Mouse (Mus musculus) spleen, postnatal 4 days (tissue): ENCODE measurements around the gene Hdac9.
"Not testable (repeated sequence)": the region's sequence is repeated elsewhere in the genome, so short reads cannot be mapped to it uniquely, and the experiment has no call there.

Source experiments
- DNase-seq, 2 experiments: peaks; one replicate each; pipeline ENCODE4 v3.0.0; 2022; ENCODE audit warnings: low spot score in 2 of 2

The Hdac9 gene

DNA sequence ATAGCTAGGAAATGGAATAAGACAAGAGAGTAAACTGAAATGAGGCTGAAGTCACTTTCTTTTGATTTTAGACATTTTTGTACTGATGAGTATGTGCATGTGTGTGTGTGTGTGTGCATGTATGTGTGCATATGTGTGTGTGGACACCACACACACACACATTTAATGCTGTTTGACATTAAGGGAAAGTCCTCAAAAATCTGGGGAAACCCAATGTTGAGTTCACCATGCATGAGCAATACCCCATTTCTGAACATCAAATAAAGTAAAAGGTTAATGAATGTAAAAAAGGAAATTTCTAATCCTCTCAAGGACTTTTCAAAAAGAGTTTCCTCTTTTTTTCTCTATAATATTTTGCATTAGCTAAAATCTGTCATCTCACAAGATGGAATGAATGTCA is 427.3 kb downstream of the Hdac9 start:
- DNase-seq, result no peak

DNA sequence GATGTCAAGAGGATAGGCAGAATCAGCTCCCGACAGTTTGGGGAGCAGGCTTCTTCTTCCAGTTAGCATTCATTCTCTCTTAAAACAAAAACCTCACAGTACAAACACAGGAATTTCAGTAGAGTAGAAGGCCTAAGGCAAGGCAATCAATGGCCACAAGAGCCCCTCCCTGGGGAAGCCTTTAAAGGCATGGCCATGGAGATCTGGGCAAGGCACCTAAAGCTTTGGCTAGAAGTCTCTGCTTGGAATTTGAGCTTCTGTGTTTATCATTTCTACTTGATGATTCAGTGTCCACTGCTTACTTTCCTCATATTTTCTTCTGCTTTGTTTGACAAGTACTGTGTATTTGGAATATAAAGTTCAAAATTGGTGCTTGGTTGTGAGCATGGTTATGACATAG is 429.2 kb downstream of the Hdac9 start:
- DNase-seq, result no peak

DNA sequence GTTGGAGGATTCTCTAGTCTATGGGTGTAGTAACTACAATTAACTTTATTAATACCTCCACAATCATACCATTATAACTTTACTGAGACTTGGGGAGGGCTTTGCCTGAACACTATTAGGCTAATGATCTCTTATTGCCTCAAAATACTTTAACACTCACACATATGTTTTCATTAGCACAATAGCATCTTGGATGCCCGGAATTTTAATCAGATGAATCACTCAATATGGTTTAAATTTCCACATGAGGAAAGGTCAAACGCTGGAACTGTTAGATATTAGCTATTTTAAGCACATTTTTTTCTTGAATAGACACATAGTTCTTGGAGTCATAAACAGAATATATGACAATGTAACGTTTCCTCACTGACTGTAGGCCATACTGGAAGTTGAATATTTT is 429.9 kb downstream of the Hdac9 start:
- no peak for DNase-seq

DNA sequence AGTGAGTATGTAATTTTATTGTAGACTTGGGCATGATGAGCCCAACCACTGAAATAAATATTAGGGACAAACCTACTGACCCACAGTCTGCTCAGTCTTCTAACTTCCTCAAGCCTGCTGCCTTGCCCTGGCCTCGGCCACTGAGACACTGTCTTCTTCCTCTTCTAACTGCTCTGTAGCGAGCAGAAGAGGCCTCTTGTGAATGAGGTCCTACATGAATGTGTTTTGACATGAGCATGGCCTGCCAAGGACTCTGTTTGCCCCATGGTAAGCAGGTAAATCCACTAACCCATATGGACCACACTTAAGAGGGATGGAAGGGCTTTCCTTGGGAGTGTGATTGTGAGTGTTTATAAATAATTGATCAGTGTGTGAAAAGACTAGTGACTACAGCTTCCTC is 430.9 kb downstream of the Hdac9 start:
- DNase-seq, result no peak

DNA sequence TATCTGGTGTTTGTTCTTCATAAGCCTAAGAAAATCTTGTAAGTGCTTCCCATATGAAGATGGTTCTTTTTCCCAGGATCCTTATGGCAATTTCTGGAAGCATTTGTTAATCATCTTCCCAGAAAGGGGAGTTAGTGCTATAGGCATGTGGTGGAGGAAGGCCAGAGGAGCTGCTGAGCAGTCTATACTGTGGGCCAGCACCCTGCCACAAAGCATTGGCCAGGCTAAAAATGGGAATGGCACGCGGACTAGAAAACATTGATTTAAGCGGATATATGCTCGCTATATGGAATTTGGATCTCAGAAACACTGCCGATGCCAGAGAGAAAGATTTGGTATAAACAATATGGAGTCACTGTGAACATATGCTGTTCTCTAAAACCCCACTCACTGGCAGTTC is 435.2 kb downstream of the Hdac9 start:
- DNase-seq, result no peak

DNA sequence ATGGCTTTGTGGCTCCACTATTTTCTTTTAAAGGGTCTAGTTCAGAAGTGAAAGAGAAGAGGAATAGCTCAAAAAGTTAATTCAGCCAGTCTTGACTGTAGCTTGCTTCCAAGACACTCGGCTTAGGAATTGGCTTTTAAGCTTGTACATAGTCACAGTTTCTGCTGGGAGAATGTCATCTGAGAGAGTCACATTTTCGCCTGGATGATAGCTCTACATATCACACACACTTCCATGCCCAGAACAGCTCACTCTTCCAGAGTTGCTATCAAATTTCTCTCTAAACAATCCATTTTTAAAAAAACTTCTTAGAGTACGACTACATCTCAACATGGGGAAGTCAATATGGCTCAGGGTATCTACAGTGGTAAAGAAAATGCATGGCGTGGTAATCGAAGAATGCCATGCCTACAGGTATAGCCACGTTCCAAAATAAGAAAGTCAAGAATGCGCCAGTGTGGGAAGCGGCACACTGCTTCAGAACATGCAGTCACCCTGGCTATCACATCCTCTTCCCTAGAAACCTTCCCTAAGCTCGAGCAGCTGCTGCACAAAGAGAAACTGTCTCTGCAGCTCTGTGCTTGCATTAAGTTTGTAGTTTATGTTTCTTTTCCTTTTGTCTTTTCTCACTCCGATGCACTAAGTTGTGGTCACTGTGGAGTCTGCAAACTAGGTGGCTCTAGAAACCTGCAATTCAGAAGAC is 443.8 kb downstream of the Hdac9 start:
- no peak for DNase-seq

DNA sequence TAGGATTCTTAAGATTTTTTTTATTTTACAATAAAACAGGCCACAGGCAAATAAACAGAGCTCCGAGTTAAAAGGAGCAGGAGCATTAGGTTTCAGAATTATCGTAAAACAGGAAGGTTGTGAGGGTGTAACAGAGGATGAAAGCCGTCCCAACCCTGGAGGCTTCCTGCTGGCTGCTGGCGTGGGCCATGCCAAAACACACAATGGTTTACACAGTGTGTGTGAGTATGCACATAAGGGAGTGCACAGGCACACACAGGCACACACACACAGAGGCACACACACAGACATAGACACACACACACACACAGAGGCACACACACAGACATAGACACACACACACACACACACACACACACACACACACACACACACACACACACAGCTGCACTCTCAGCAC is 444.4 kb downstream of the Hdac9 start:
- DNase-seq, result no peak

DNA sequence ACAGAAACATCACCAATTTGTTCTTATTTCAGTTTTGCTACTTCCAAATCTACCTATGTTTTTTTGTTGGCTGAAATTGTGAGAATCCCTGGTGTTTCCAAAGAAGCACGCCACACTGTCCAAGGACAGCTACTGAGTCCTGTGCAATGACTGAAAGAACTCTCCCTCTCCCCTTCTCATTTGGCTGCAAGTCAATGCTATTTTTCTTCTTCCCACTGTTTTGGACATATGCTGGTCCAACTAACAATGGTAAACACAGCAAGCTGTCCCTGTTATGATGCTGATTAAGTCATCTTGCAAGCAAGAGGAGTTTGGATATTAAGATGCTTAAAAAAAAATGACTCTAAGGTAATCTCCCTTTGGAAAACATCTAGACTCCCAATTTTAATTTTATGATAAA is 455.2 kb downstream of the Hdac9 start:
- no peak for DNase-seq

DNA sequence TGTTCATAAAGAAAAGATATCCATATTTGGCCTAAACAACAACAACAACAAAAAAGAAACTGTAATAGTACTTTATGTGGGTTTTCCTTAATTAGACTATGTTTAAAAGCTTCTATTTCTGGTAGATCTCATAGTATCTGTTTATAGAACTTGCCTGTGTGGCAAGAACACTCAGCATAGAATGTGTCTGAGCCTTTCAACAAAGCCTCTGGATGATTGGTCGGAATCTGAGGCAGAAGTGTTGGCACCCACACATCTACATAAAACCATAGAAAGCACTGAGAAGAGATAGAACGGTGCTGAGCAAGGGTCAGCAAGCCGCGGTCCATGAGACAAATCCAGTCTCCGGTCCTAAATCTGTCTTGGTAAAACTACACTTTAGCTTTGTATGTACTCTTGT is 464.3 kb downstream of the Hdac9 start:
- no peak for DNase-seq

DNA sequence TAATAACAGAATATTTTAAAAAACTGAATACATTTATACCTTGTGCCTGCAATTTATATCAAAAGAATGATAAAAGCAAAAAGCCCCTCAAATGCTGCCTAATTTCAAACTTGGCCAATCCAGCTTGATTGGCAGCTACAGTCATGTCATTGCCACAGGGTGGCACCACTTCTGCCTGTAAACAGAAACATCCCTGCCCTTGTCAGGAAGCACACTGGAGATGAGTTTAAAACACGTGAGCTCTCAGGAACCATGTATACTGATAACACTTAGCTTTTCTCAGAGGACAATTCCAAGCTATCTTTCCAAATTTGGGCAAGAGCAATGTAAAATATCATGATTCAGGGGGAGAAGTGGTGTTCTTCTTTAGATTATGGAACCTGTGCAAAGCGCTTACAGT is 465.7 kb downstream of the Hdac9 start:
- no peak for DNase-seq

DNA sequence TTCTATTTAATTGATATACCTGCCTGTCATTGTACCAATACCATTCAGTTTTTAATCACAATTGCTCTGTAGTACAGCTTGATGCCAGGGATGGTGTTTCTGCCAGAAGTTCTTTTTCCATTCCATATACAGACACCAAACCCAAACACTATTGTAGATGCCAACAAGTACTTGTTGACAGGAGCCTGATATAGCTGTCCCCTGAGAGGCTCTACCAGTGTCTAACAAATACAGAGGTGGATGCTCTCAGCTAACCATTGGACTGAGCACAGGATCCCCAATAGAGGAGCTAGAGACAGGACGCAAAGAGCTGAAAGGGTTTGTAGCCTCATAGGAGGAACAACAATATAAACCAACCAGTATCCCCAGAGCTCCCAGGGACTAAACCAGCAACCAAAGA is 472.2 kb downstream of the Hdac9 start:
- not testable (repeated sequence) for DNase-seq

DNA sequence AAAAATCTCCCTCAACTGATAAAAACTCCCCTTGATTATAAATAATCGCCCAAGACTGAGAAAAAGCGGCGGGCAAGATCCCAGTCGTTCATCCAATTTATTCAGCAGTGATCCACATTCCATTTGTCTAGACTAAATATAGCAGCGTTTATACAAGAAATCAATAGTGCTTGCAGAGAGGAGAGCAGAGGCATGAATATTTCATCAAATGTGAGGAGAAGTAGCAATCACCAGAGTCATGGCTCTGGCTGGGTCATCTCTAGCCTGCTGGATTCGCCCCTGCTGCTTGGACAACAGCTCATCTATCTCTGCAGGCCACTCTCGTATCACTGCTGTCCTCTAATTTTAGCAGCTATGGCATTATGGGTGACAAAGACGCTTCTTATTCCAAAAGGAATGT is 476.0 kb downstream of the Hdac9 start:
- no peak for DNase-seq

DNA sequence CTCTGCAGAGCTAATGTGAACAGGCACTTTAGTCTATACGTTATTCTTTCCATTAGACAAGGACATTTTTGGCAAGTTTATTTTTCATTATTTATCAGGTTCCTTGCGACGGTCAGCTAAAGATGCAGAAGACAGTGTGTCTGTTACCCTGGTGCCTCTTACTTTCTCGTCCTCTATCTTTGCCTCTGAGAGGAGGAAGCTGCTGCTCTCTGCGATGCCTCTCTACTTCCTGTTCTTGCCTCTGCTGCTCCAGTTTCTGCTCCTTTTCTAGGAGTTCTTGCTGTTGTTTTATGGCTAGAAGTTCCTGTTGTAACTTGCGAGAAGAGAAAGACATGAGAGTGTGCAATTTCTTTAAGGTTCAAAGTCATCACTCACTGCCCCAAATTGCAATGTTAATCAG is 484.0 kb downstream of the Hdac9 start:
- no peak for DNase-seq

DNA sequence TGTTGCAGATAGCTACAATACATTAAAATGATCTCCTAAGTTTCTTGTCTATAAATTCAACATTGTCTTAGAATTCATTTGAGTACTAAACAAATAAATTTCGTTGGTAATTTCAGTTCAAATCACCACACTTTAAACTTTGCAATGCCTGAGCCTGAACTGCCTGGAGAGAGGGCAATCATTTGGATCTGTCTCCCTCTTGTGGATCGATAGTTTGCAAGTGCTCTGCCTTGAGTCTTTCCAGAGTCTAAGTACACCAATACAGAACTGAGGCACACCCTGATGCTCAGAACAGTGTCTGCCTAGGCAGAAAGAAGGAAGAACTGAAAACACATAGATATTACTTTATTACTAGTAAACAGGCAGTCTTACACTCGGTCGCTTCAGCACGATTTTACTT is 484.4 kb downstream of the Hdac9 start:
- no peak for DNase-seq

DNA sequence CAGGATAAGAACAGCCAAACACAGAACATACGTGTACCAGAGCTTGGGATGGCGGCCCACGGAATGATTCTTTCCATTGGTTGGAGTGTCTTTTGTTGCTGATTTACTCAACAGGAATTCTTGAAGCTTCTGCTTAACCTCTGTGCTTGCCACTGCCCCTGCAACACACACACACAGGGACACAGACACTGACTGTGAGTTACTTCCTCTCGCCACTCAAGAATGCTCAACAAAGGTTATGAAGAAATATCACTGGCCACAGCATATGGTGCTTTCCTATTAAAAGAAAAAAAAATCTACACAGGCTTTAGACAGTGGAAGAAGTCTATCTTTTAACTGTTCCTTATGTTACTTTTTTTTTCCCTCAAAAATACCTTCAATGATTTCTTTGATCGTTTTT is 485.1 kb downstream of the Hdac9 start:
- no peak for DNase-seq

DNA sequence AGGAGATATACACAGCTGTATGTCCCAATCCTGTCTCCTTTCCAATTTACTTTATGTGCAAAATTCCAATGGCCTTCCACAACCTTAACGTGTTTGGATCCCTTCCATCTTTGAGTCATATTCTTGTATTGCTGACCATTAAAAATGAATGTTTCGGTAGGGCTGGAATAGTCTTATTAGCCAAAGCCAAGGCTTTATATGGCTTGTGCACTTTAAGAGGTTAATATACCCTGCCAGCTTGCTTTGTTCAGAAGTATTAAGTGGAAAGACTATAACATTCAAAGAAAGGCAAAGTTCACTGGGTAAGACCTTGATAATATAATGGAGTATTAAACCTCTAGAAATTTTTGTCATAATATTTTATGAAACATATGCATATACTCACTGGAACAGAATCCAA is 491.4 kb downstream of the Hdac9 start:
- DNase-seq, result no peak

DNA sequence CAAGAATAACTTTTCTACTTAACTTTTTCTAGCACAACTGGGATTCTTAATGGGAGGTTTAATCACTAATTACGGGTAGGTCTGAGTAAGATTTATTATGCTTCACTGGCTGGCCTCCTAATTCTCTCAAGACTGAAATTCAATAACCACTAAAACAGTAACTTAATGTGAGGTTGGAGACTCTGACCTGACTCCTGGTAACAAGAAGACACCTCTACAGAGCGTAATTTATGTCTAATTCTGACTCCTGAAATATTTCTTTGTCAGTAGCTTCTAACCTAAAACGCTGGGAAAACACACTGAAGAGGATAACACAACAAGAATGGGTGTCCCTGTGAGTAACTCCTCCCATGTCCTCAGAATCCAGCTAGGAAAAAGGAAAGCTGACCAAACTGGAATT is 508.8 kb downstream of the Hdac9 start:
- no peak for DNase-seq

DNA sequence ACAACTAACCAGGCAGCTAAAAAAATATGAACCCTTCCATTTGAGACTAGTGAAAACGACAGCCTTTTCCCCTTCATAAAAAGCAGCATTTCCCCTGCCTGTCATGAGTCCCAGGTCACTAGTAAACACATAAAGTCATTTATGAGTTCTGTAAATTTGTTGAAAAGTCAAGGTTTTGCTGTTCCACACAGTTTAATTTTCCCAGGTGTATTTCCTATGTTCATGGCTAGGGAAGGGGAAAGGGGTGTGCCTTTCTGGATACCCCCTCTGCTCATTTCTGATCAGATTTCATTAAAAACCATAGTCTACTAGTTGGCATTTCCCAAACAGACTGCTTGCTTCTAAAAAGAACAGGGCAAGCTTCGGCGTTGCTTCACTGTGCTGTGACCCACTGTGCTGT is 509.8 kb downstream of the Hdac9 start:
- no peak for DNase-seq

DNA sequence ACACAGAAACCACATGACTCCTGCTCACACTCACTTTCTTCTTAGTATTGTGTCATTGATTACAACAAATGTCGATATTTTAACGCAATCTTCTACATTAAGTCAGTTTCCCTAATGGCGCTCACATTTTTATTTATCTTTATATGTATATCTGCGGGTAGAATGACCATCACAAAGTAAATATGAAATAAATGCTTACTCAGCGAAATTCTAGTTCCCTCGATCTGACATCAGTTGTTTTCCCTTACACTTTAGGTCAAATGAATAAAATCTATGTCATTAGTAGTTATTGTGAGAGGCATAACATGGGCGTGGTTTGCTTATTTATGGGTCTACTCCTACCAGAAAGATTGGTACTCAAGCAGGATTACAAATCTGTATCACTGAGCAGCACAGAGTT is 514.8 kb downstream of the Hdac9 start:
- DNase-seq, result no peak

DNA sequence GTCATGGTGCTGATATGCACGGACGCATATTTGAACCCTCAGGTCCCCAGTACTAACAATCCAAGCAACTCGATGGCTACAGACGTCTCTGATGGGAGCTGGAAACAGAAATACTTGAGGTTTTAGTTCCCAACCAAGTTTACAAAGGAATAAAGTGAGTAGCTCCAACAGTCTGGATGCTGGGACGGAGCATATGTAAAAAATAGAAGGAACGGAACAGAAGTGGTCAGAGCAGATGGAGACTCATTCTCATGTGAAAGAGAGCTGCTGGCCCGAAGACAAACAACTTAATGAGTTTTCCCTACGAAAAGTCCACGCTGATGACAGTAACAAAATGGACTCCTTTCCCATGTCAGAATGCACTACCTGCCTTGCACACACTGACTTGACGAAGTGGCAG is 518.3 kb downstream of the Hdac9 start:
- DNase-seq, result no peak

DNA sequence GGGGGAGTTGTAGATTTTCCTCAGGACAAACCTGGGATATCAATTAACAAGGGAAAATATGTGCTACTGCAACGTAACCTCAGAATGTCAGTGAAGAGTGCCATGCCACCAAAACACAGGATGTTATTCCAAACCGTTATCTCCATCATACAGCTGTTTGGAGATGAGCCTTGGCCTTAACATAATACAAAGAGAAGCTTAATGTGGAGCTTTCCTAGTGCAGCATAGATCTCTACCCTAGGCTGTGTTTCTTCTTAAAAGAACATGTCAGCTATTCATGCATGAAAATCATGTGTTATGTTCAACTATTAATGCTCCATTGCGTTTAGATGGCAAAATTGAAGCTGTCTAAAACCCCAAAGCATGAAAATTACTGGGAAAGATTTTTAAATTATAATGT is 522.6 kb downstream of the Hdac9 start:
- DNase-seq, result no peak

DNA sequence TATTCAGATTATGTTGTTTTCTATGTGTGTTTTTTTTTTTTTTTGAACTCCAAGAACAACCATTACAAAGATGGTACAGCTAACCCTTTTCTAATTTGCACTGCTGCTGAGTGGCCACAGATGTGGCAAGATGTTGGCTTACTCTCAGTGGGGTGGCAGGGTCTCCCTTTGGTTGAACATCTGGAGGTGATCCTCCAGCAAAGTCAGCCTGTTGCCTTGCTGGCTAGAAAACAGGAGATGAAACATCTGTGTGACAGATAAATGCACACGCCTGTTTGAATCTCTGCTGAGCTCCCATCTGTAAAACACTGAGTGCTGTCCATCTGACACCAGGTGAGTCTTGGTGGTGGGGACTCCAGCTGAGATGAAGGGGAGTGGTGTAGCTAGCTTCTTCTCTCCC is 537.2 kb downstream of the Hdac9 start:
- no peak for DNase-seq

DNA sequence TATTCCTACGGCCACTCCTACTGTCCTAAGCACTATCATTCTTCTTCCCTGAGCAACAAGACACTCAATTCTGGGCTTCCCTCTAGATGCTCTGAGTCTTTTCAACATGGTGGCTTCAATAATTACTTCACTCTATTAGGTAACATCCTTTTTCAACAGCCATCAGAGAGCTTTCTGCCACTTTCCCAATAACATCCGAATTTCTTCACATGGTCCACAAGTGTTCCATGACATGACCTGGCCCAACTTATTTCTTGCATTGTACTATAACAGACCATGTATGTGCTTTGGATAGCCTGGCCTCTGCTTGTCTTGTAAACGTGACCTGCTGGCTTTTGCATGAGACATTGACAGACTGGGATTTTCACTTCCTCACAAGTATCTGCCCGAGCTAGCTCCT is 538.3 kb downstream of the Hdac9 start:
- DNase-seq, result no peak

DNA sequence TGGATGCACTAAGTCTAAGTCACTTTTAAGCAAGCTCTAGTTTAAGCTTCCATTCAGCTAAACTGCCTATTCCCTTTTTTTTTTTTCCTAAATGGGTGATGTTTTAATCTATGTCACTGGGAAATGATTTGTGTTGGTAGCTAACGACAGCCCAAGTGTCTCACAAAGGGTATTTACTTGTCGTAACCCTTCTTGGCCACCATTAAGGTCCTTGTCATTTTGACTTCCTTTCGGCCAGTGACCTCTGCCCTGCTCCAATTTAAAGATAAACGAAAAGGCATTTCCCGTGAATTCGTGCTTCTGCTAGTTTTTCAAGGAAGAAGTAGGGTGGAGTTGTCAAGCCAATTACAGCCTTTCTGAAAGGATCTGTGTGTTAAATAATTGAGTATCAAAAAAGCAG is 565.0 kb downstream of the Hdac9 start:
- DNase-seq, result no peak

DNA sequence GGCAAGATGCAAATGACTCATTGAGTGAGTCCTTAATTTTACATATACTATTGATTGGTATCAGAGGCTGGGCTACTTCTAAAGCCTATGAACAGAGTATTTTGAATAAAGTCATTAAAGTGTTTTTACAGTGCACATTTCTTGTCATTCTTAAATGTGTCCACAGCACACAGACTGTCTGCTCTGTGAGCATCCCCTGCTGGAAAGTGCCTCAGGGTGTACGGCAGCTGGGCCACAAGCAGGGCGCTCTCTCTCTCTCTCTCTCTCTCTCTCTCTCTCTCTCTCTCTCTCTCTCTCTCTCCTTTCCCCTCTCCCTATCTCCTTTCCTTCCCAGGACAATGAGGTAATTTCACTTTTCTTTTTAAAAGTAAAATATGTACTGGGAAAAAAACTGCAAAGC is 569.4 kb downstream of the Hdac9 start:
- no peak for DNase-seq
